Mouse (Mus musculus) kidney, postnatal 10 days (tissue): ENCODE measurements around the gene Fxn.
A peak's percentile ranks its signal among the peaks of the same experiment; 100 is the strongest.

ENCODE experiments used
- DNase-seq: peaks from one replicate; pipeline ENCODE4 v3.0.0; 2021; ENCODE audit warnings: mixed read lengths

Gene Fxn

DNA sequence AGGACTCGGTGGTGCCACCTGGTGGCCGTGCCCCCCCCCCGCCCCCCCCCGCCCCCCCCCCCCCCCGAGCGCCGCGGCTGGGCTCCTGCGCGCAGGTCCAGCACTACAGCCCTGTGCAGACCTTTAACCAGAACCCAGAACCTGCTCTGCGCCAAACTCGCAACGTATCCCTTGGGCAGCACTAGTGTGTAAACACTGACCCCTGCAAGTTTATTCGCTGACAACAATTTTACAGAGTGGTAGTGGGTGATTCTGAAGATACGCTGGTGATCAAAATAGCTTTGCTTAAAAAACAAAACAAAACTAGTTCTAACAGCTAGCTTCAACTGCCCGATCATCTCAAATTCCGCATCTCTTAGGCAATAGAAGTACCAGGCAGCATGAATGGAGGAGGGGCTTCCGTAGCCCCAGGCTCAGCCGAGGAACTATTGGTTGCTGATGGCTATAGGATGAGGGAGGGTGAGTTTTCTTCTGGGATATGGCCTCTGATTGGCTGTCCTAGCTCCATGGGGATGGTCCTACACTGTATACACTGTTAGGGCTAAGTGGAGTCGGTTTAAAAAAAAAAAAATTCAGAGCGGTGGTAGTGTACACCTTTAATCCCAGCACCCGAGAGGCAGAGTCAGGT, at the start of gene Fxn:
Gene Fxn (minus strand): TSS at position 5 of the 628 bp plus-strand sequence.
- DNase-seq: peak; percentile 39

GRCm38 (mm10) chr19:24327921-24328320, 47.5 kb upstream of the Fxn start:
- DNase-seq: no peak

- DNase-seq: no peak
These were observed 46.6 kb upstream of the Fxn start for GRCm38 (mm10) chr19:24326969-24327368.

DNA sequence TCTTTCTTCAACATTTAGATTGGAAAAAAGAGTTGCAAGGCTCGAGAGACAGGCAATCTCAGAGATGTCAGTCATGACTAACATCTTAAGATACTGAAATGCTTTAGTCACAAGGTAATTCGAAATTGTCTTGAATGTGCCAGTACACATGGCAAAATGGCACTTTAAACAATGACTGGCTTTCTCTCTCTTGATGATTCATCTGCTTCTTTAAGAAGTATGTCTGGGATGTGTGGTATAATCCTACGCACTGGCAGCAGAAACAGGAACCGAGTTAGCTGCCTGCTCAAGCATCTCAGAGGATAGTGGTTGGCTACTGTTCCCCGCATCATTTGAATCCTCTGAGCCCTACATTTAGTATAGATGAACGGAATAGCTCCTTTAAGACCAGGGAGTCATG, 45.3 kb upstream of the Fxn start:
- no peak for DNase-seq

DNA sequence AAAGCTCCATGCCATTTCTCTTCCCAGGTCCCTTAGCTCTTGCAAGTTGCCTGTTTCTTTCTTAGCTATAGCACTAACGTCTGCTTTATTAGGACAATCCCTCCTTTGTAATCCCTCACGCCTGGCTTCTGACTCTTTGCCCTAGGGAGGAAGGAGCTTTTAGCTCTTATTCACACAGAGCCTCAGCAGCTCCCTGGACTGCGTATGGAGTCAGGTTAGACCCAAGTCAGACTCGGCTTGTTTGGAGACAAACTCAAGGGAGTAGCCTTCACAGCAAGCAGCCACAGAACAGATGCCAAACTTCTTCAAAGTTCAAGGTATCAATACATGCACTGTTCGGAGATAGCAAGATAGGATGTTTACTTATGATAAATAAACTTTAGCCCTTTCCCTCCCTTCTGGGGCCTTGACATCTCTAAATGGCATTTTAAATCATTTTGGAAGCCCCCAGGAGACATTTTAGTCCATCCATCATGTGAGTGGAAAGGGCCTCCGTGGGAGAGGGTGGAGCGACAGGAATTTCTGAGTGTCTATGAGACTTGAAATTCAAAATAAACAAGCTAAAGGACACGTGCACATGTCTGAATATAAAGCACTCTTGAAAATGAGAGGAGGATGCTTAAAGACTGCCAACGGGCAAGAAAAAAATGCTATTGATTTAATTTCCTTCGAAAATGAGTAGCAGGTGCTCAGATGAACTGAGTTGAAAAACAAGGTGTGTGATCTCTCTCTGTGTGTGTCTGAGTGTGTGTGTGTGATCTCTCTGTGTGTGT, 43.6 kb upstream of the Fxn start:
- DNase-seq: no peak

DNA sequence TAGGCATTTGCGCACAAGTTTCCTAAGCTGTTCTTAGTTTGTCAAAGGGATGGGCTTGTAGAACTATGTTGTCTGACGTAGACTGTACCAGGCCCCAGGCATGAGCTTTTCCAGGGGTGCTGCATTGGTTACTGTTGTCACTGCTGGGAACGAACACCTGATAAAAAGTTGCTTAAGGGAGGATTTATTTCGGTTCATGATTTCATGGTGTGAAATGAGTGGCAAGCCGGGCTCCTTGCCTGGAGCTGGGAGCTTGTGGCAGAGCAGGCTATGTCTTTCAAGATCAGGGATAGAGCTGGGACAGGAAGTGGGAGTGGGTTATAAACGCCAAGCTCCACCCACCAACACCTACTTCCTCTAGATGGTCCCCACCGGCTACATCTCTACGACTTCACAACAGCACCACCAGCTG, 41.5 kb upstream of the Fxn start:
- DNase-seq: no peak

DNA sequence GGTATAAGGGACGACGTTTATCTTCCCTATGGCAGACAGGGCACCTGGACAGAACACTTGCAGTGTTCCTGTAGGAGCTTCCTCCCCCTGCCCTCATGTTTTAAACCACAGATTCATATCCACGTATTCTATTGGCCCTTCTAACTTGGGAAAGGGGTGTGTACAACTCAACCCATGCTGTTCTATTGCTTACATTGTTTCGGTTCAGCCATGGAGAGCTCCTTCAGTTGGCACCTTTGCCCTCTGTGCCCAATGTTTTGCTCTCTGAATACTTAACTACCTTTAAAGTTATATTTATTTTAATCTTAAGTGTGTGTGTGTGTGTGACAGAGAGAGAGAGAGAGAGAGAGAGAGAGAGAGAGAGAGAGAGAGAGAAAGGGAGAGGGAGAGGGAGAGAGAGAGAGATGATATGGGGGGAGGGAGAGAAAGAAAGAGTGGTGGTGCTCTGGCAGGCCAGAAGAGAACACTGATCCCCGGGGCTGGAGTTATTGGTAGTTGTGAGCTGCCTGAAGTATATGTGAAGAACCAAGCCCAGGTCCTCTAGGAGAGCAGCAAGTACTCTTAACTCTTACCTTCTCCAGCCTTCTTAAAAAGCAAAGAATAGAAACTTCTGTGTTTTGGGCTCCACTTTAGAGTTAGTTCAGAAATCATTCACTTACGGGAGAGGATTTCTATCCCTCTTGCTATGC, 41.0 kb upstream of the Fxn start:
- no peak for DNase-seq

DNA sequence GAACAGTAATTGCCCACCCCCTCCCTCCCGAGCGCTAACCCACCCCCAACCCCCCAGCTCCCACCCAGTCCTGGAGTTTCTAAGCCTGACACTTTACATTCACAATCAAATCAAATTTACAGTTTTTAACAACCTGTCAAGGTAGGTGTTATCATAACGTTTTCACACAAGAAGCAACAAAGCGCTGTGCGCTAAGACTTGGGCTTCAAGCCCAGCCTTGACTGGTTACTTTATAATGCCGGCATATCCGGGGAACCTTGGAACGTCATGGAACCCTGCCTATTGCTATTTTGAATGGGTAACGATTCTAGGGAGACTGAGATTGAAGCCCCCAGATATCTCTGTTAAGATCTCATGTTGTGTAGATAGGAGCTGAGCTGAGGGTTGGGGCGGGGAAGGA, 37.8 kb upstream of the Fxn start:
- DNase-seq: no peak

DNA sequence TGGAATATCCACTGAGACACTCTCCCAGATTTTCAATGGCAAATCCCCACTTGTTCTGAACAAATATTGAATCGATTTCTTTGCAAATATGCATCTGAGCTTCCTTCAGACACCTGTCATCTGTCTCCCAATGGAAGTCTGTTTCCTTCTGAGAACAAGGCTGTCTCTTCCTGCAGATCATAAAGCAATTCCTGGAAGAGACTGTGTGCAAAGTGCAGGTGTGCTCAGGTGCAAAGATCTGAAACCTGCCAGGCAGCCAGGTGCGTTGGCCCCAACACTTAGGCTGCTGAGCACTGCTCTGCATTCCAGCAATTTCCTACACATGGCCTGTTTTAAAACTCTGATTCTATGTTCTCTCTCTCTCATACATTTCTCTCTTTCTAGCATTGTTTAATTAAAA, 37.3 kb upstream of the Fxn start:
- DNase-seq: no peak

GRCm38 (mm10) chr19:24317038-24317591, 36.7 kb upstream of the Fxn start:
- DNase-seq: peak; percentile 57

- no peak for DNase-seq
These were observed 35.8 kb upstream of the Fxn start for GRCm38 (mm10) chr19:24316060-24316725.

GRCm38 (mm10) chr19:24315234-24315633, 34.8 kb upstream of the Fxn start:
- no peak for DNase-seq

GRCm38 (mm10) chr19:24314676-24315075, 34.3 kb upstream of the Fxn start:
- no peak for DNase-seq

- no peak for DNase-seq
These were observed 32.3 kb upstream of the Fxn start for GRCm38 (mm10) chr19:24312556-24313342.

DNA sequence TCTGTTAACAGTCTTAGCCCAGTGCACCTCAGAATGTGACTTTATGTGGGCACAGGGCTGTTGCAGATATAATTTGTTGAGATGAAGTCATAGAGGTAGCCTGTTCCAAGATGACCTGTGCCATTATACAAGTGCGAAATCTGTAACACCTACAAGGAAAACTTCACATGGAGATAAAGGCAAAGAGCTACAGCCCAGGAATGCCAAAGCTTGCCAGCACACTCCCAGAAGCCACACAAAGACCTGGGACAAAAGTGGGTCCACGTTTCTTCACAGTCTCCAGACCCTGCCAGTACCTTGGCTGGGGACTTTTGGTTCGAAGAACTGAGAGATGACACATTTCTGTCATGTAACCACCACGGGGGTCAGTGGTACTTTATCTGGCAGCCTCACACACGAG, 31.6 kb upstream of the Fxn start:
- no peak for DNase-seq

DNA sequence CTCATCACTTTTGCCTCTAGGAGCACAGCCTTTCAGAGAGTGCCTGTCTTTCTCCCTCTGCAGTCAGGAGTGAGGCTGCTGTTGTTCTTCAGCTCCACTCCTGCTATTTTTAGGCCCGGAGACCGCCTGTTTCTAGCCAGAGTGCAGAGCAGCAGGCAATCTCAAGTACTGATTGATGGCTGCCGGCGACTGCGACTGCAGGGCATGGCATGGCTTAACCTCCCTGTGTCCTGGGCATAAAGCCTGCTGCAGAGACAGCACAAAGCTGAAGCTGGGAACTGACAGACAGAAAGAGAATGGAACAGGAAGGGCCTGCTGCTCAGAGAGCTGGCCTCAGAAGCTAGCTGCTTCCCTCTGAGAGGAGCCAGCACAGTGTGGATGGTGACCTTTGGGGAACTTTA, 27.9 kb upstream of the Fxn start:
- peak; percentile 62 for DNase-seq

DNA sequence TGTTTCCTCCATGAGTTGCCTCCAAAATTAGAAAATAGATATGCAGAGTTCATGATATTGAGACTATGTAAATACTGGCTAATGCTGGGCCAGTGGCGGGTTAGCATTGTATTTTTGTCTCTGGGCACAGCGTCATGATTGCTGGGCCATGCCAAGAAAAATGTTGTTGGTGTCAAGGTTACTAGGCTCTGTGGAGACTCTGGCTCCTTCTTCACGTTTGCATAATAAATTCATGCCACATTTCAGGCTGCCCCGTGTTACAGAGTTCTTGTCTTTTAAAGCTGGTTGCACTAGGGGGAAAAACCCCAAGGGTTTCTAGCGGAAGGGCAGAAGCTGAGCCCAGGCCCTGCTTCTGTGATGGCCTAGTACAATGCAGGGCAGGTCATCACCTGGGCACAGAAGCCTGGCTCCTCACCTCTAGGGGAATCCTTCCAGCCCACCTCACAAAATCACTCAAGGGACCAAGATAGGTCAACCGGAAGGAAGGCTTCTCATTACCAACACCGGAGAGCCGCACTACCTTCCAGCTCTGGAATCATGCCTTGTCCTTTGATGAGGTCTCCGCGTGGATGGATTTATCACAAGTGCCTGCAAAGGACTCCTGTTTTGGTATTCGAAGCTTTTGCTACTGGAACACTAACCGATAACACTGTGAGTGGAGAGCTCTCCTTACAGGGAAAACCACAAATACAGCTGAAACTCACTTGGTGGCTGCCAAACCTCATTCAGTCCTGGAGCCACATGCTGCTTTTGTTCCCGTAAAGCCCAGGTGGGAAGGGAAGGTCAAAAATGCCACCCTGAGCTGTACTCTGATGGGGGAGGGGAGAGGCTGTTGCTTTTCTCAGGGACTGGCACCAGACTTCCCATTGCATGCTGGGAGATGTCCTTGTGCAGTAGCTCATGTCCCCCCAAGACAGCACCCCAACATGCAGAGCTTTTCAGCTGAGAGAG, 27.1 kb upstream of the Fxn start:
- DNase-seq: no peak

DNA sequence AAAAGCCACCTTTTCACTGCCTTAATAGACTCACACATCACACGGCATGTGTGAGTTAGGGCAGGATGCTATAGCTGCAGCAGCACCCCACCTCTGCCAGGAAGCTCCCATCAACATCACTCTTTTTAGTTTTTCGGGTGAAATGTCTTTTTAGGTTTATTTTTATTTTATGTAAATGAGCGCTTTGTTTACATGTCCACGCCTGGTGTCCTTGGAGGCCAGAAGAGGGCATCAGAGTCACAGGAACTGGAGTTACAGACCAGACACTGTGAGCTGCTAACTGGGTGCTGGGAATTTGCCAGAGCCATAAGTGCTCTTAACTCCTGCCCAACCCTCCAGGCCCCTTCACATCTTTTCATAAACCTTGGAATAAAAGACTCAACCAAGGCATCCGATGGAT, 25.9 kb upstream of the Fxn start:
- DNase-seq: no peak

- no peak for DNase-seq
These were observed 21.8 kb upstream of the Fxn start for GRCm38 (mm10) chr19:24302198-24302597.

GRCm38 (mm10) chr19:24301768-24302148, 21.4 kb upstream of the Fxn start:
- no peak for DNase-seq
